Mouse (Mus musculus) spleen, adult 2 months (tissue): ENCODE measurements around the gene Krtap8-1.

Experiments used
- CTCF ChIP-seq: fragments of 200-500 bp; IDR thresholded peaks from 2 replicates; pipeline ENCODE4 v1.5.1; 2011; ENCODE audit warnings: mild to moderate bottlenecking, inconsistent platforms; ENCODE audit not compliant: insufficient read depth, insufficient read length, insufficient replicate concordance; ENCODE audit errors: extremely low read depth
- POLR2A ChIP-seq: fragments of 200-500 bp; IDR thresholded peaks from 2 replicates; pipeline ENCODE4 v1.6.1; 2011; ENCODE audit warnings: low read depth, low read length, inconsistent platforms

DNA sequence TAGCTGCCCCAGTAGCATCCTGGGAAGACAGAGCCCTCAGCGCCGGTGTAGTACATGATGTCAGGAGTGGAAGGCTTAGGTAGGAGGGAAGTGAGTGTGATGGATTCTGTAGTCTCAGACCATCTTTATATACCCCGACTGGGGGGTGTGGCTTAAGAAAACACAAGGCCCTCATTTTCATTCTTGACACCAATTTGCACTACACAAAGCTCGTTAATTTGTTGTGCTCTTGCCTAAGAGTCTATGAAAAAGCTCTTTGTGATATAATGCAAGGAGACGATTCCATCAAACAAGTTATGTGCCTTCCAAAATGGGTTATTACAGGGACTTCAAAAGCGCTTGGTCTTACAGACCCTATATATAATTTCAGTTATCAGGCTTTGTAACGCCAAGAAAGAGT lies at the start of gene Krtap8-1:
- TF ChIP-seq CTCF (no peak), POLR2A (no peak)
